Mouse (Mus musculus) ovary, postnatal 36 days (tissue): ENCODE measurements around the gene Eif4g3.
"Not testable (repeated sequence)": the region's sequence is repeated elsewhere in the genome, so short reads cannot be mapped to it uniquely, and the experiment has no call there.

Experiments
- DNase-seq: peaks from one replicate; pipeline ENCODE4 v3.0.0; 2022; ENCODE audit warnings: low spot score, mixed read lengths

Gene Eif4g3

DNA sequence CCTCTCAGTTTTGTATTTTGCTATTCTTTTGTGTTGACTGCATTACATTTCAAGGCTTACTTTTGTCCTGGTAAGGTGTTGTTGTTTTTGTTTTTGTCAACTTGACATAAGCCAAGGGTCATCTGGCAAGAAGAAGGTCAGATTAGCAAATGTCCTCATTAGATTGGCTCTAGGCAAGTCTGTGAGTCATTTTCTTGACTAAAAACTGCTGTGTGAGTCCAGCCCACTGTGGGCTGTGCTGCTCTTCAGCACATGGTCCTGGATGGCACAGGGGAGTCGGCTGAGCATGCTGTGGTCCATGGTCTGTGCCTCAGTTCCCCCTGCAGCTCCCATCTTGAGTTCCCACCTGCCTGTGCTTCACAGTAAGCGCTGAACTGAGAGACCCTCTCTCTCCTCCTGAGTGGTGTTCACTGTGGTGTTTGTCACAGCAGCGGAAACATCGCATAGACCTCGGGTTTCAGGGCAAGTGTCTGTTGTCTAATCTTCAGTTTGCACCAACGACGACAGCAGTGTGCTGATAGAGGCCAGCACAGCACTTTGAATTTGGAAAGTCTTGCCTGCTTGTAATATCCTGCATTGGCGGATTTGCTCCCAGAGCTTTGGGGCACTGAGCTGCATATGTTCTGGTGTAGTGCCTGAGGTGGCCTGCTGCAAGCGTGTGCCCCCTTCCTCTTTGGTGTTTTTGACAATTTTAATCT, 30.7 kb downstream of the Eif4g3 start:
- no peak for DNase-seq

- DNase-seq: no peak
Observed at GRCm38 (mm10) chr4:138029168-138029567, 36.3 kb downstream of the Eif4g3 start.

DNA sequence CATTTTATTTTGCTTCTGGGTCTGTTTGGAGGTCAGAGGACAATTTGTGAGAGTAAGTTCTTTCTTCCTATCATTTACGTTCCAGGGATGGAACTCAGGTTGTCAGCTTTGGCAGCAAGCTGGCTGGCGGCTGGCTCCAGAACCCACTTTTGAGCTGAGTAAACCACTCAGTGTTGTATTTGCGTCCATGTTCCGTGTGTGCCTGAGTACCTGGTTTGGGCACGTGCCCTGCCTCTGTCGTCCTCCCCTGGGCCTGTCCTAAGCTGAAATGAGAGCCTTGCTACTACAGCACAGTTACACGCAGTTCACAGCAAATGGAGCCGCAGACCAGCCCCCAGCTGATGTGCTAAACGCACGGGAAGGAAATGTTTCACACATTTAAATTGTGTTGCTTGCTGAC, 39.0 kb downstream of the Eif4g3 start:
- DNase-seq: no peak

- no peak for DNase-seq
Observed at GRCm38 (mm10) chr4:138033871-138034270, 41.0 kb downstream of the Eif4g3 start.

GRCm38 (mm10) chr4:138035435-138036120, 42.8 kb downstream of the Eif4g3 start:
- DNase-seq: no peak

GRCm38 (mm10) chr4:138037110-138037509, 44.3 kb downstream of the Eif4g3 start:
- no peak for DNase-seq

- no peak for DNase-seq
Observed at GRCm38 (mm10) chr4:138037896-138038295, 45.1 kb downstream of the Eif4g3 start.

DNA sequence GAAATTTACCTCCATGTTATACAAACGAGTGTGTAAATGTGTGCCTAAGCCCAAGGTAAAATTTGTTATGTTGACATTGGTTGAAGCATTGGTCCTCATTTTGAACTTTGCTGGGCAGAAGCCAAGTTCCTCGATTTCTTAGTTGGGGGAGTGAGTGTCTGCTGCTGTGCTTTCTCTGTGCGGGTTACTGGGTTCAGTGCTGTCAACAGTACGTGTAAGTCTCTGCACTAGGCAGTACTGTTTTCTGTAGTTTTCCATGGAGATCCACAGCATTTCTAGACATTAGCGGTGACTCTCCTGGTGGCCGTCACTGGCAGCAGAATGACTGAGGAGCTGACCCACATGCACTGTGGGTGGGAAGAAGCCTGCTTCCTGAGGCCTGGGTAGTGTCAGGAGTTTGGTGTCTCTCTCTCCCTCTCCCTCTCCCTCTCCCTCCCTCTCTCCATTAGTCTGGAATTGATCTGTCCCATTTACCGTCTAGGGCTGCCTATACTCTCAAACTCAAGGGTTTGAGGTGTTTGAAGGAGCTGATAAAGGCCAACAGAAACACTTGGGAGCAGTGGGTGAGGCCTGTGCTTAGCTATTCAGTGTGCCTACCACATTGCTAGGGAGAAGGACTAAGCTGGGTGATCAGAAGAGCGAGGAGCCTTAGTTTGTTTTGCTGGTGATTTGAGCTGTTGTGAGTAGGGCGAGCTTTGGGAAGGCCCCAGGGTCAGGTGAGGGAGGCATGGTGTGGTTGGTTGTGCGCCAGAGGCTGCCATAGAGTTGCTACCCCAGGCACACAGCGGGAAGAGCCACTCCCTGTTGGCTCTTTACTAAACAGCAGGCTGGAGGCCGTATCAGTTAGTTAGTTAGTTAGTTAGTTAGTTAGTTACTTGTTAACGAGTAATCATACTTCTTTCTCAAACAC, 45.8 kb downstream of the Eif4g3 start:
- peak; percentile 27 for DNase-seq

GRCm38 (mm10) chr4:138039275-138039651, 46.4 kb downstream of the Eif4g3 start:
- no peak for DNase-seq

GRCm38 (mm10) chr4:138040589-138040988, 47.8 kb downstream of the Eif4g3 start:
- no peak for DNase-seq

DNA sequence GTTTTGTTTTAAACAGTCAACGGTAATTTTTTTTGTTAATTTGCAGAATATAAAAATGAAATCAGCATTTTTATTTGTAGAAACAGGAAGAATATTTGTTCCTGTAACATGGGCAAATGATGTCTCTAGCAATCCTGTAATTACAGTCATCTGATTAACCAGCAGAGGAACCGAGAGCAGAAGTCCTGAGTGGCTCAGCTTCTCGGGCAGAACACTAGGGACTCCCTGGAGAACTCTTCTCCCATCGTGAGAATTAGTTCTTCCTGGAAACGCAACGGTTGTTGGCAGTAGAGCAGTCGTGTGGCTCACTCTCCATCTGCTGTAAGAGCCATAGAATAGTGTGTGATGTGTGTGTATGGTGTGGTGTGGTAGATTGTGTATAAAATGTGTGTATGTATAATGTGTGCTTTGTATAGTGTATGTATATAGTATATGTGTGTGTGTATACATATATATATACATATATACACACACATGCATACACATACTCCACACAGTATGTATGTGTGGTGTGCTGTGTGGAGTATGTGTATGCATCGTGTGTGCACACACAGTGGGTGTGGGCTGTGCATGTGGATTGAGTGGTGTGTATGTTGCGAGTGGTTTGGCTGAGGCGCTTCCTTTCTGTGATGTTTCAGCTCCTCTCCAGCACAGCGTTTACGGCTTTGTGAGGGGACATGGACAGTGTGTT, 48.9 kb downstream of the Eif4g3 start:
- no peak for DNase-seq

- DNase-seq: no peak
Observed at GRCm38 (mm10) chr4:138042257-138042589, 49.4 kb downstream of the Eif4g3 start.

GRCm38 (mm10) chr4:138042625-138043024, 49.8 kb downstream of the Eif4g3 start:
- no peak for DNase-seq

DNA sequence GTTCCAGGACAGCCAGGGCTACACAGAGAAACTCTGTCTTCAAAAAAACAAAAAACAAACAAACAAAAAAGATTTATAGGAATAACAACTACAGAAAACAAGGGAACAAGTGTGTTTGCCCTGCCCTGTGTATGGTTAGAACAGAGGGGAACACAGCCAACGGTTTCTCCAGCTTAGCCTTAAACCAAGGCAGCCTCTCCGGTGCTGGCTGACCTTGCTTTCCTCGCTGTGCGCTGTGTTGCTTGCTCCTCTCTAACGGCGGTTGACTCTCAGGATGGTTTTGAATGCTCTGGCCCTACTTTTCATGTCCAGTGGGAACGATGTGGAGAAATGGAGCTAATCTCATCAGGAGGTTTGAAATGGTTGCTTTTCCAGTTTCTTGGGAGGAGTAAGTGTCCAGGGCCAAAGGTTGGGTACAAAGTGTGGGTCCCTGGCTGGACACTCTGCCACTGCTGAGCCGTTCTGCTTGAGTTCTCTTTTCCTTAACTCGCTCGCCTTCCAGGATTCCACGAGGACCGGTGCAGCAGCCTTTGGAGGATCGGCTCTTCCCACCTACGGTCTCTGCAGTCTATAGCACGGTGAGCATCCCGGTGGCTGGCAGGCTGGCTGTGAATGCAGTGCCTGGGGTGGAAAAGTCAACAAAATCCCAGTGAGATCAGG, 52.1 kb downstream of the Eif4g3 start:
- DNase-seq: no peak

- no peak for DNase-seq
Observed at GRCm38 (mm10) chr4:138045809-138046208, 53.0 kb downstream of the Eif4g3 start.

DNA sequence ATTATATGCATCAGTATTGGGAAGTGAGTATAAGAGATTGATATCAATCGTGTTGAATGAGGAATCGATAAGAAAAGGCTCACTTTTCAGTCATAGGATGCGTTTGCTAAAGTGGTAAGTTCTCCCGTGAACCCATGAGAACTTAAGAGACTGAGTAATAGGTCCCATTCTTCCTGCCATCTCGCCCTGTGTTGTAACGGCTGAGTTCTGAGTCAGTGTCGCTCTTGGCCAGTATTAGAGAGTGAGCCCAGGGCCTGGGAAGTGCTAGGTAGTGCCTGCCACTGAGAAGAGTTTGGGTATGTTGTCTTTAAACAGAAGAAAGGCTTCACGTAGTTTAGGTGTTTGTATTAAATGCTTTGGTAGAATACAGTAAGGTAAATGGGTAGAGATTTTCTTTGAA, 53.5 kb downstream of the Eif4g3 start:
- DNase-seq: no peak

DNA sequence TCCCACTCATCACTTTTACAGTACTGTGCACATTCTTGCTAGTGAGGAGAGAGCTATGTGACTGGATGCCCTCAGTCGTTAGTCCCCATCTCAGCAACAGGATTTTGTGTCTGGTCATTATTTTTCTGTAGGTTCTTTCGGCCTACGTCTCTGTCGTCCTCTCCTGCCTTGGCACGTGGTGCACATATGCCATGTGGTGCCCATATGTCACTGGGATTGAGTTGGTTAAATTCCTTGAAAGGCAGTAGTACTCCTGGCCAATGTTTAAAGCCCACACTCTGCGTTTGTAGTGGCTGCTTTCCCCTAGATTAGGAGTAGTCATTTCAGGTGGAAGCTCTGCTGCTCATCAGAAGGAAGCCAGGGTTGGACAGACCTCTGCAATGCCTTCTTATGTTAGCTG, 56.7 kb downstream of the Eif4g3 start:
- no peak for DNase-seq

DNA sequence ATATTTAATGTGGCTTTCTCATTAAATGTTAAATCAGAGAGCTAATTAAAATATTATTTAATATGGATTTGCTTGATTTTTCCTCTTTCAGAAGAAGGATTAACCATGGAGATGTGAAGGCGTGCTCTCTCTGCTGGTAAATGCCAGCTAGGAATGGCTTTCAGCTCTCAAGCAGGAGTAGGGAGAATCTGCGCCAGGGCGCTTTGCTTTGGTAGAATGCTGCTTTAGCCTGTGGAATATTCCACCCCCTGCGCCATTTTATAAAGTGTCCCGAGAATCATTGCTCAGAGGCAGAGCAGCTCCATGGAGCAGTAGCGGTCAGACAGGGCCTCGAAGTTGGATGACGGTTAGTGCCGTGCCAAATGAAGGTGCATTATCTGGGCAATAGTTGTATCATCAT, 58.7 kb downstream of the Eif4g3 start:
- no peak for DNase-seq

DNA sequence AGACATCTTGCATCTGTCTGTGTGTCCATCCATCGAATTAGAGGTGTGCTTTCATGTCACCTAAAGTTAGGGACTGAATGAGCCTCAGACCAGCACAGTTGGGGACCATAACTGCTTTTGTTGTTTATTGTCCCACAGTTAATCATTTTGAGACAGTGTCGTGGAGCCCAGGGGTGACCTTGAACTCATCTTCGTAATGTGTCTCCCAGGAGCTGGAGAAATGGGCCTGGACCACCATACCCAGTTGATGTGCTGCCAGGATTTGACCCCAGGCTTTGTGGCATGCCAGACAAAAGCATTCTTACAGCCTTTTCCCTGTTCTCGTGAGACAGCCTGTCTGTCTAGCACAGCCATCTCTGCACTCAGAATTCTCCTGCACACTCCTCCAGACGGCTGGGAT, 63.8 kb downstream of the Eif4g3 start:
- DNase-seq: no peak

- not testable (repeated sequence) for DNase-seq
Observed at GRCm38 (mm10) chr4:138057196-138057754, 64.5 kb downstream of the Eif4g3 start.

DNA sequence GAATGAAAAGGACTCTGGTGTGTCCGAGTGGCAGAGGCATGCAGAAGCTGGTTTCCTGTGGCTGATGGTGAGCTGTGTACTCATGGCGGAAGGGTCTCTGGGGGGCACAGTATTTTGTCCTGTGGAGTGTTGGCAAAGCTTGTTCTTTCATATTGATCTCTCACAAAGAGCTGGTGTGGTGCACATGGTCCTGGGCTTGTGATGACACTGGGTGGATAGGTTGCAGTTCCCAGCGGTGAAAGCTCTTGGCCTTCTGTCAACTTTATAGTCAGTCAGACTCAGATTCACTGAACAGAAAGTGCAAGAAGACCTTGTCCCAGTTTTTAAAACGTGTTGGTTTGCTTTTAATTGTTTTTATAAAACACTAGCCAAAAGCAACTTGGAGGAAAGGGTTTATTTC, 68.3 kb downstream of the Eif4g3 start:
- DNase-seq: no peak
